Comparison of ENCODE assay signal across 13 mouse cellular contexts in genomic region chr16:19889576-19889975, GRCm38 (mm10).
"Had no signal": no experiment of that assay in that cellular context is flagged by ENCODE, and none has a peak within 500 bp of the region (broad histone marks: within the 10 kb centered on the region; RNA-seq: fewer than 3 reads in every experiment).

No protein-coding gene starts in this region.

- DNase-seq: gastrocnemius, postnatal 14 days; gastrocnemius, postnatal 36 days; heart, adult 11 months; heart, adult 2 months; heart, postnatal 14 days; heart, postnatal 36 days; kidney, adult 11 months; kidney, adult 2 months; kidney, adult 9 months; kidney, postnatal 10 days; kidney, postnatal 36 days; layer of hippocampus, postnatal 36 days; left cerebral cortex, postnatal 4 days had no signal
